Mouse (Mus musculus): ENCODE data around the gene AL607142.1. TPM values are rescaled to one million over a fixed set of nuclear protein-coding genes. Genes with fewer than 3 reads are reported as not detected.

The AL607142.1 gene
- total and polyA plus RNA-seq, 3 experiments, result not detected

DNA sequence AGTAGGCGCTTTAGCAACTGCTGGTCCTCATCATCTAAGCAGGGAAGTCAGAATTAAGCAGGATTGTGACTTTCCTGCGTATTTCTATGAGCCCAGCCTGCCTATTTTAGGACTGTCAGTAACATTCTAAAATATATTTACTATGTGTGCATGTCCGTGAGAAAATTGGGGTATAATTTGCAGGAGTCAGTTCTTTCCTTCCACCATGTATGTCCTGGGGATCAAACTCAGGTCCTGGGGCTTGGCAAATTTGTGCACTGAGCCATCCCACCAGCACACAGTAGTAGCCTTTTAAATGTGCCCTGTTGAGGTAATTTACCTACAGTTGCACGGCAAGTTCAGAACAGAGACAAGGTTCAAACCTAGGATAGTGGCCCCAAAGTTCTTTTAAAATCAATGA lies 28.5 kb upstream of the AL607142.1 start:
- no peak for TF ChIP-seq TAL1 (IDR thresholded peaks at IDR 0.05; ENCODE audit: low read length)
- no peak for TF ChIP-seq SMC3 (IDR thresholded peaks at IDR 0.05; ENCODE audit: low read depth, low read length)
- TF ChIP-seq GABPA (IDR thresholded peaks at IDR 0.05; ENCODE audit: low read depth, low read length), result no peak
- TF ChIP-seq MYC (IDR thresholded peaks at IDR 0.05; ENCODE audit: low read depth, low read length), result no peak
- TF ChIP-seq CHD1 (IDR thresholded peaks at IDR 0.05; ENCODE audit: low read depth, low read length), result no peak
- no peak for TF ChIP-seq ZKSCAN1 (IDR thresholded peaks at IDR 0.05; ENCODE audit: low read depth, low read length)
- no peak for TF ChIP-seq ETS1 (IDR thresholded peaks at IDR 0.05; ENCODE audit: low read depth, low read length)
- no peak for TF ChIP-seq POLR2AphosphoS2 (IDR thresholded peaks at IDR 0.05; ENCODE audit: low read length)
- TF ChIP-seq USF1 (IDR thresholded peaks at IDR 0.05; ENCODE audit: low read depth, low read length), result no peak
- TF ChIP-seq USF2 (IDR thresholded peaks at IDR 0.05; ENCODE audit: borderline replicate concordance in 1 of 2, insufficient read depth in 1 of 2, low read depth in 1 of 2, low read length in 2 of 2), result no peak
- no peak for TF ChIP-seq MAFK (IDR thresholded peaks at IDR 0.05; ENCODE audit: borderline replicate concordance, low read depth, low read length)
- Histone ChIP-seq H3K27me3 (ENCODE audit: control insufficient read depth in 1 of 2, insufficient read depth in 2 of 2, low read length in 2 of 2) (no peaks in the 10 kb centered on the region), H3K4me3 (ENCODE audit: control insufficient read depth in 1 of 2, insufficient read depth in 1 of 2, low read depth in 2 of 2, low read length in 2 of 2) (no peak overlapping the region), H3K9ac (ENCODE audit: control insufficient read depth, low read depth, low read length, poor library complexity, severe bottlenecking) (no peak overlapping the region), H3K79me2 (ENCODE audit: control insufficient read depth, insufficient read depth, low read length, poor library complexity) (no peaks in the 10 kb centered on the region), H3K4me1 (ENCODE audit: control insufficient read depth in 1 of 2, insufficient read depth in 2 of 2, low read length in 2 of 2) (no peaks in the 10 kb centered on the region), H3K9me3 (replicated peaks; ENCODE audit: insufficient read depth, low read length) (no peaks in the 10 kb centered on the region), H3K36me3 (ENCODE audit: control insufficient read depth in 1 of 2, insufficient read depth in 2 of 2, low read length in 2 of 2) (no peaks in the 10 kb centered on the region), H3K27ac (ENCODE audit: control insufficient read depth, low read depth, low read length) (no peak overlapping the region)
- DNase-seq (ENCODE audit: low read depth, low spot score), result no peak

DNA sequence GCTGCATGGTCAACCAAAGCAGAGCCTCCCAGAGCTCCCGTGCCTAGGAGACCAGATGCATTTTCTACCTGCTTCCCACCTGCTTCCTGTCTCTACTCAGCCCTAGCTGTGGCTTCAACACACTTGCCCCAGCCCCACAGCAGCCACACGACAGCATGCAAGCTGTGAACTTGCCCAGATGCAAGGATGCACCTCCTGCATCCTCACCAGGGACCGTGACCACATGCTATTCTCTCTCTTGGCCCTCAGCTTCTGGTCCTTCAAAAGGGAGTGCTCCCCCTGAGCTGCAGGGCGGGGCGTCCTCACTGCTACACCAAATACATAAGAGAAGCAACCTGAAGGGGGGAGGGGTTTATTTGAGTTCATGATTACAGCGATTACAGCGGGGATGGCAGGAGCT lies 27.8 kb upstream of the AL607142.1 start:
- no peaks in the 10 kb centered on the region for H3K9me3 ChIP-seq (replicated peaks; ENCODE audit: insufficient read depth, low read length)
- no peak overlapping the region for H3K4me3 ChIP-seq (ENCODE audit: control insufficient read depth in 1 of 2, insufficient read depth in 1 of 2, low read depth in 2 of 2, low read length in 2 of 2)
- H3K79me2 ChIP-seq (ENCODE audit: control insufficient read depth, insufficient read depth, low read length, poor library complexity), result no peaks in the 10 kb centered on the region
- no peak for DNase-seq (ENCODE audit: low read depth, low spot score)
- H3K27me3 ChIP-seq (ENCODE audit: control insufficient read depth in 1 of 2, insufficient read depth in 2 of 2, low read length in 2 of 2), result no peaks in the 10 kb centered on the region
- no peak overlapping the region for H3K27ac ChIP-seq (ENCODE audit: control insufficient read depth, low read depth, low read length)
- no peak overlapping the region for H3K9ac ChIP-seq (ENCODE audit: control insufficient read depth, low read depth, low read length, poor library complexity, severe bottlenecking)
- no peaks in the 10 kb centered on the region for H3K36me3 ChIP-seq (ENCODE audit: control insufficient read depth in 1 of 2, insufficient read depth in 2 of 2, low read length in 2 of 2)
- no peak for TF ChIP-seq SIN3A (IDR thresholded peaks at IDR 0.05; ENCODE audit: low read length)
- TF ChIP-seq CHD2 (IDR thresholded peaks at IDR 0.05; ENCODE audit: low read length), result no peak
- TF ChIP-seq ELF1 (IDR thresholded peaks at IDR 0.05; ENCODE audit: low read depth, low read length), result no peak
- TF ChIP-seq CHD1 (IDR thresholded peaks at IDR 0.05; ENCODE audit: low read depth, low read length), result no peak
- no peak for TF ChIP-seq USF1 (IDR thresholded peaks at IDR 0.05; ENCODE audit: low read depth, low read length)
- TF ChIP-seq GABPA (IDR thresholded peaks at IDR 0.05; ENCODE audit: low read depth, low read length), result no peak
- TF ChIP-seq GATA1 (IDR thresholded peaks at IDR 0.05; ENCODE audit: low read depth, low read length), result no peak
- TF ChIP-seq ZC3H11A (IDR thresholded peaks at IDR 0.05; ENCODE audit: low read depth, low read length), result no peak
- no peak for TF ChIP-seq ZMIZ1 (IDR thresholded peaks at IDR 0.05; ENCODE audit: low read depth, low read length)
- TF ChIP-seq SMC3 (IDR thresholded peaks at IDR 0.05; ENCODE audit: low read depth, low read length), result no peak
- no peak for TF ChIP-seq MXI1 (IDR thresholded peaks at IDR 0.05; ENCODE audit: low read depth, low read length)
- no peak for TF ChIP-seq USF2 (IDR thresholded peaks at IDR 0.05; ENCODE audit: borderline replicate concordance in 1 of 2, insufficient read depth in 1 of 2, low read depth in 1 of 2, low read length in 2 of 2)
- no peak for TF ChIP-seq HCFC1 (IDR thresholded peaks at IDR 0.05; ENCODE audit: low read depth, low read length)
- TF ChIP-seq MAZ (IDR thresholded peaks at IDR 0.05; ENCODE audit: low read depth, low read length), result no peak
- no peaks in the 10 kb centered on the region for H3K4me1 ChIP-seq (ENCODE audit: control insufficient read depth in 1 of 2, insufficient read depth in 2 of 2, low read length in 2 of 2)

Measured in MEL (cell line).